Comparison of ENCODE assay signal across 35 mouse cellular contexts in genomic region chr3:38209081-38209480, GRCm38 (mm10).
"Had no signal": no experiment of that assay in that cellular context is flagged by ENCODE, and none has a peak within 500 bp of the region (broad histone marks: within the 10 kb centered on the region; RNA-seq: fewer than 3 reads in every experiment).

No protein-coding gene starts in this region.

- H3K4me1 ChIP-seq: heart, embryonic 12.5 days; heart, embryonic 13.5 days; heart, embryonic 15.5 days; hindbrain, embryonic 10.5 days; hindbrain, embryonic 12.5 days; hindbrain, embryonic 13.5 days; hindbrain, embryonic 15.5 days; intestine, embryonic 15.5 days; kidney, embryonic 15.5 days had no signal

- ATAC-seq: hindbrain, embryonic 16.5 days; hindbrain, postnatal 0 days; inflammation-experienced regulatory T-cells, adult 6 months; intestine, embryonic 15.5 days; intestine, embryonic 16.5 days; intestine, postnatal 0 days had no signal

- H3K36me3 ChIP-seq: heart, embryonic 12.5 days; heart, embryonic 13.5 days; heart, embryonic 15.5 days; hindbrain, embryonic 10.5 days; hindbrain, embryonic 12.5 days; hindbrain, embryonic 13.5 days; hindbrain, embryonic 15.5 days; intestine, embryonic 15.5 days; kidney, embryonic 15.5 days had no signal

- DNase-seq: heart, postnatal 10 days; heart, postnatal 14 days; heart, postnatal 36 days; heart, postnatal 4 days; kidney, adult 11 months; kidney, adult 18-20 months; kidney, adult 2 months; kidney, adult 8-10 months; kidney, adult 9 months; kidney, postnatal 10 days; kidney, postnatal 14 days; kidney, postnatal 25 days; kidney, postnatal 36 days; kidney, postnatal 4 days; layer of hippocampus, adult 9-11 months; layer of hippocampus, postnatal 36 days had no signal

- H3K9me3 ChIP-seq: heart, embryonic 12.5 days; heart, embryonic 13.5 days; heart, embryonic 15.5 days; hindbrain, embryonic 10.5 days; hindbrain, embryonic 12.5 days; hindbrain, embryonic 13.5 days; hindbrain, embryonic 15.5 days; intestine, embryonic 15.5 days; kidney, embryonic 15.5 days had no signal

- H3K27me3 ChIP-seq: heart, embryonic 12.5 days; heart, embryonic 13.5 days; heart, embryonic 15.5 days; hindbrain, embryonic 12.5 days; hindbrain, embryonic 13.5 days; hindbrain, embryonic 15.5 days; intestine, embryonic 15.5 days; kidney, embryonic 15.5 days had no signal

- H3K4me3 ChIP-seq: heart, embryonic 12.5 days; heart, embryonic 13.5 days; heart, embryonic 15.5 days; hindbrain, embryonic 10.5 days; hindbrain, embryonic 12.5 days; hindbrain, embryonic 13.5 days; hindbrain, embryonic 15.5 days; intestine, embryonic 15.5 days; kidney, embryonic 15.5 days; layer of hippocampus, adult 2 months; left cerebral cortex, adult 2 months had no signal

- H3K4me2 ChIP-seq: heart, embryonic 11.5 days; heart, embryonic 12.5 days; heart, embryonic 13.5 days; heart, embryonic 15.5 days; hindbrain, embryonic 12.5 days; hindbrain, embryonic 13.5 days; hindbrain, embryonic 14.5 days; hindbrain, embryonic 15.5 days; intestine, embryonic 15.5 days; kidney, embryonic 15.5 days had no signal

- H3K9ac ChIP-seq: heart, embryonic 12.5 days; heart, embryonic 13.5 days; heart, embryonic 15.5 days; hindbrain, embryonic 12.5 days; hindbrain, embryonic 13.5 days; hindbrain, embryonic 14.5 days; hindbrain, embryonic 15.5 days; intestine, embryonic 15.5 days; kidney, embryonic 15.5 days had no signal

- H3K27ac ChIP-seq: heart, embryonic 13.5 days; heart, embryonic 15.5 days; hindbrain, embryonic 10.5 days; hindbrain, embryonic 12.5 days; hindbrain, embryonic 13.5 days; hindbrain, embryonic 14.5 days; hindbrain, embryonic 15.5 days; hindbrain, postnatal 0 days; intestine, embryonic 15.5 days; kidney, embryonic 15.5 days; kidney, postnatal 0 days; layer of hippocampus, adult 2 months; left cerebral cortex, adult 2 months had no signal
